Mouse (Mus musculus) megakaryocyte, embryonic 14.5 days (primary cell): Measurements from ENCODE around the gene Dhodh. TPM values are rescaled to one million over a fixed set of nuclear protein-coding genes. Genes with fewer than 3 reads are reported as not detected.

Source experiments
- H3K27me3 ChIP-seq: replicated peaks from 2 replicates; pipeline ENCODE3; 2012; ENCODE audit warnings: inconsistent platforms
- H3K36me3 ChIP-seq: replicated peaks from 2 replicates; pipeline ENCODE3; 2012; ENCODE audit warnings: low read length, inconsistent platforms, mixed read lengths
- H3K4me1 ChIP-seq: 2 replicates; pipeline ENCODE4 v1.6.1; 2012; ENCODE audit warnings: inconsistent platforms
- H3K4me3 ChIP-seq: replicated peaks from 2 replicates; pipeline ENCODE3; 2012; ENCODE audit warnings: moderate library complexity, mild to moderate bottlenecking, inconsistent platforms
- H3K9me3 ChIP-seq: 2 replicates; pipeline ENCODE4 v1.6.1; 2012; ENCODE audit warnings: inconsistent platforms
- FLI1 ChIP-seq: IDR thresholded peaks from 2 replicates; pipeline ENCODE4 v1.6.1; 2012; ENCODE audit warnings: low read length, inconsistent platforms, mixed read lengths
- GATA1 ChIP-seq: IDR thresholded peaks from 3 replicates; pipeline ENCODE4 v1.6.1; 2012; ENCODE audit warnings: mixed read lengths, low read length, inconsistent platforms, borderline replicate concordance
- polyA plus RNA-seq: library from polyadenylated mRNA; stranded (reverse); fragments of >175 nt; gene quantifications from 2 replicates; pipeline ENCODE4 v1.2.3, GENCODE M21; 2012; ENCODE audit warnings: low replicate concordance; ENCODE audit not compliant: insufficient read depth

Dhodh gene
- 26.8 and 45.7 TPM in 2 replicates for polyA plus RNA-seq

- H3K4me1 ChIP-seq, result peaks cover 65% of the 10 kb centered on the region
- H3K9me3 ChIP-seq, result no peaks in the 10 kb centered on the region
- H3K27me3 ChIP-seq, result no peaks in the 10 kb centered on the region
- TF ChIP-seq GATA1 (no peak), FLI1 (no peak; the same call in 1 of the 2 replicates)
- peak within 1 kb of the TSS; percentile 97 for H3K4me3 ChIP-seq
- H3K36me3 ChIP-seq, result peaks cover 31% of the 10 kb centered on the region
These were observed at the start of gene Dhodh for GRCm38 (mm10) chr8:109608271-109609152. TSS of gene Dhodh (minus strand) at chr8:109608673.

GRCm38 (mm10) chr8:109656860-109657259 is 48.4 kb upstream of the Dhodh start:
- TF ChIP-seq GATA1 (no peak), FLI1 (no peak)
- Histone ChIP-seq H3K4me1 (no peaks in the 10 kb centered on the region; the same call in 1 of the 2 replicates), H3K36me3 (peaks cover 13% of the 10 kb centered on the region), H3K27me3 (peaks cover 5% of the 10 kb centered on the region), H3K9me3 (0 out of 2 replicates have a peak, but pooled peaks cover 9% of the 10 kb centered on the region), H3K4me3 (no peak overlapping the region)

DNA sequence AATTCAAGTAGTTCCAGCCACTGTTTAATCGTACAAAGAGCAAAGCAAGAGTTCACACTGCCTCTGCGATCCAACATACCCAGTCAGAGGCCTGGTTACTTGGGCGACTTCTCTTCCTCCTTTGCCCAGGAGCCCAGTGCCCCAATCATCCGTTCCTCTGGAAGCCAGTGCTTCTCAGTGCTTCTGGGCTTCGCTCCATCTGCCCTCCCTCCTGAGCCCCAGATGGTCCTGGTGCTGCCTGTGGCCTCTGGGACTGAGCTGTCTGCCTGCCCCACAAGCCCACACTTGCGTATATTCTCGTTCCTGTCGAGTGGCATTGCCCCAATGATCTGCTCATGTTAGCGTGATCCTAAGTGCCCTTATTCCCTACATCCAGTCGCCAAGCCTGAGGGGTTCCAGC is 42.3 kb upstream of the Dhodh start:
- Histone ChIP-seq H3K4me1 (no peaks in the 10 kb centered on the region), H3K9me3 (0 out of 2 replicates have a peak, but pooled peaks cover 9% of the 10 kb centered on the region), H3K27me3 (peaks cover 7% of the 10 kb centered on the region), H3K4me3 (no peak overlapping the region), H3K36me3 (peaks cover 5% of the 10 kb centered on the region)
- TF ChIP-seq FLI1 (no peak), GATA1 (no peak)

- H3K4me1 ChIP-seq, result no peaks in the 10 kb centered on the region
- H3K9me3 ChIP-seq, result no peaks in the 10 kb centered on the region
- H3K4me3 ChIP-seq, result no peak overlapping the region
- H3K27me3 ChIP-seq, result peaks cover 5% of the 10 kb centered on the region
- H3K36me3 ChIP-seq, result peaks cover 5% of the 10 kb centered on the region
- no peak for TF ChIP-seq FLI1
- TF ChIP-seq GATA1, result no peak
These were observed 40.0 kb upstream of the Dhodh start for GRCm38 (mm10) chr8:109648469-109648868.

- H3K9me3 ChIP-seq, result no peaks in the 10 kb centered on the region
- H3K27me3 ChIP-seq, result peaks cover 4% of the 10 kb centered on the region
- no peak overlapping the region for H3K4me3 ChIP-seq
- peaks cover 5% of the 10 kb centered on the region for H3K36me3 ChIP-seq
- H3K4me1 ChIP-seq, result no peaks in the 10 kb centered on the region
- TF ChIP-seq FLI1 (no peak), GATA1 (no peak)
These were observed 38.9 kb upstream of the Dhodh start for GRCm38 (mm10) chr8:109647331-109647730.

GRCm38 (mm10) chr8:109641236-109641635 is 32.8 kb upstream of the Dhodh start:
- peak overlapping the region; percentile 23 for H3K4me3 ChIP-seq
- TF ChIP-seq GATA1, result no peak
- H3K9me3 ChIP-seq, result no peaks in the 10 kb centered on the region
- H3K4me1 ChIP-seq, result peaks cover 10% of the 10 kb centered on the region
- H3K27me3 ChIP-seq, result peaks cover 1% of the 10 kb centered on the region
- H3K36me3 ChIP-seq, result peaks cover 23% of the 10 kb centered on the region

- no peaks in the 10 kb centered on the region for H3K9me3 ChIP-seq
- peaks cover 1% of the 10 kb centered on the region for H3K27me3 ChIP-seq
- TF ChIP-seq FLI1, result no peak
- no peak for TF ChIP-seq GATA1
- H3K36me3 ChIP-seq, result peaks cover 27% of the 10 kb centered on the region
- peaks cover 10% of the 10 kb centered on the region for H3K4me1 ChIP-seq
- H3K4me3 ChIP-seq, result no peak overlapping the region
These were observed 31.9 kb upstream of the Dhodh start for GRCm38 (mm10) chr8:109640410-109640809.

DNA sequence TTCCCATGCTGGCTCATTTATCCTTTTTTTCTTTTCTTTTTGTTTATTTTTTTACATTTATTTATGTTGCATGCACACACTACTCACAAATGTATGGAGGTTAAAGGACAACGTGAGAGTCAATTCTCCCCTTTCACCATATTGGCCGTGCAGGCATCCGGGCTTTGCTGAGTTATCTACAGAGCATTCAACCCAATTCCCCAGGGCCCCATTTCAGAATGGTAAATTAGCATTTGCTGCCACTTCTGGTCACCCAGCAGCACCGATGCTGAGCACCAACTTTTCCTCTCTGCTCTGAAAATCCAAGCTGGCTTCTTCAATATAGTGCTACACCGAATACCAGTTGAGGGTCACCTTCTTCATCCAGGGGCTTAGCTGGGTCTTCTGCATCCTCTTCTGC is 30.4 kb upstream of the Dhodh start:
- no peaks in the 10 kb centered on the region for H3K9me3 ChIP-seq
- peaks cover 1% of the 10 kb centered on the region for H3K27me3 ChIP-seq
- H3K4me1 ChIP-seq, result peaks cover 13% of the 10 kb centered on the region
- H3K4me3 ChIP-seq, result no peak overlapping the region
- TF ChIP-seq FLI1 (no peak), GATA1 (no peak)
- H3K36me3 ChIP-seq, result peaks cover 33% of the 10 kb centered on the region

DNA sequence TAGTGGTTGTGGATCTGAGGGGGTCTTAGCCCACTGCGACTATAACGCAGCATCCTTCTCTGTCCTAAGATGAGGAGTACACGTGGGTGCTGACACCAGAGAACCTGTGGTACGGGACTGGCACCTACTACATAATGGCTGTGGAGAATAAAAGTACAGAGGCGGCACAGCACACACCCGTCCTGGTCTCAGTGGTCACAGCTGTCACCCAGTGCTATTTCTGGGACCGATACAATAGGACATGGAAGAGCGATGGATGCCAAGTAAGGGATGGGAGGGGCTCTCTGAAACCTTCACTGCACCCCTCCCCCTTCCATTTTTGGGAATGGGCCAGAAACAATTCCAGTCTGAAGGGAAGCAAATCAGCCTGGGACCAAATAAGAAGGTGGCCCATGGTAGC is 26.7 kb upstream of the Dhodh start:
- peaks cover 25% of the 10 kb centered on the region for H3K4me1 ChIP-seq
- no peaks in the 10 kb centered on the region for H3K9me3 ChIP-seq
- H3K27me3 ChIP-seq, result no peaks in the 10 kb centered on the region
- no peak overlapping the region for H3K4me3 ChIP-seq
- TF ChIP-seq GATA1, result no peak
- TF ChIP-seq FLI1, result no peak
- peaks cover 41% of the 10 kb centered on the region for H3K36me3 ChIP-seq

GRCm38 (mm10) chr8:109632498-109632897 is 24.0 kb upstream of the Dhodh start:
- Histone ChIP-seq H3K4me1 (peaks cover 15% of the 10 kb centered on the region), H3K27me3 (no peaks in the 10 kb centered on the region), H3K4me3 (no peak overlapping the region), H3K9me3 (no peaks in the 10 kb centered on the region), H3K36me3 (peaks cover 42% of the 10 kb centered on the region)
- TF ChIP-seq GATA1 (no peak), FLI1 (no peak)

DNA sequence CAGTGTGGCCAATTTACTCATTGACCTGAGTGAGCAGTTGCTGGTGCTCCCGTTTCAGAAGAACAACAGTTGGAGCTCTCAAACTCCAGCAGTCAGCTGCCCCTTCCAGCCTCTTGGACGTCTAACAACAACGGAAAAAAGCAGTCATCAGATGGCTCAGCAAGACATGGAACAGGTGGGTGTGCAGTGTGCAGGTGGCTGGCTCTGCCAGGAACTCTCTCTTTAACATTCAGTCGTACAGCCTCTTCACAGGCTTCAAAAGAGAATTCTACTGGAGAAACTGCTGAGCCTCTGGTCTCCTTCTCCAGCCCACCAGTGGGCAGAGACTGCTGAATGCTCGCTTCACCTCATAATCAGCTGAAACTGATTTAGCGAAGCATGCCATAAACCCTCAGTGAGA is 20.2 kb upstream of the Dhodh start:
- Histone ChIP-seq H3K36me3 (peaks cover 47% of the 10 kb centered on the region), H3K4me1 (peaks cover 9% of the 10 kb centered on the region), H3K4me3 (no peak overlapping the region), H3K27me3 (no peaks in the 10 kb centered on the region), H3K9me3 (peaks cover 14% of the 10 kb centered on the region)
- TF ChIP-seq GATA1 (no peak), FLI1 (no peak)
